Mouse (Mus musculus): ENCODE measurements around the gene Csad.

GRCm38 (mm10) chr15:102179924-102180323 lies 24.6 kb downstream of the Csad start:
- no peak for TF ChIP-seq POLR2A (IDR thresholded peaks at IDR 0.05; ENCODE audit: borderline replicate concordance, low read depth, low read length)
- TF ChIP-seq CTCF (IDR thresholded peaks at IDR 0.05; ENCODE audit: low read depth, low read length): no peak

Data from bone marrow macrophage, adult 2 months (primary cell).